Mouse (Mus musculus) MEL (cell line): Measurements from ENCODE around the gene H2-Oa. TPM values are rescaled to one million over a fixed set of nuclear protein-coding genes. Genes with fewer than 3 reads are reported as not detected.
A peak's percentile ranks its signal among the peaks of the same experiment; 100 is the strongest.

ENCODE experiments used
- DNase-seq: peaks from one replicate; pipeline ENCODE4 v3.0.0; 2011; ENCODE audit warnings: low read depth, low spot score
- H3K27ac ChIP-seq: 2 replicates; pipeline ENCODE4 v1.5.1; 2012; ENCODE audit warnings: low read depth, mild to moderate bottlenecking, control low read depth, low read length, moderate library complexity; ENCODE audit not compliant: control insufficient read depth
- H3K27me3 ChIP-seq, 2 experiments: fragments of 150-350 bp in 1 of 2; sonication (generic) in 1 of 2; 2 replicates each; pipeline ENCODE4 v1.6.1; 2012; ENCODE audit warnings: low read length in 2 of 2, mild to moderate bottlenecking in 2 of 2, improper control_type of control experiment in 1 of 2, moderate library complexity in 1 of 2; ENCODE audit not compliant: insufficient read depth in 2 of 2, control insufficient read depth in 1 of 2
- H3K36me3 ChIP-seq, 2 experiments: 2 replicates each; pipeline ENCODE4 v1.6.1; 2012 to 2014; ENCODE audit warnings: low read length in 2 of 2, improper control_type of control experiment in 1 of 2, inconsistent platforms in 1 of 2, mild to moderate bottlenecking in 1 of 2; ENCODE audit not compliant: insufficient read depth in 2 of 2, control insufficient read depth in 1 of 2
- H3K4me1 ChIP-seq, 2 experiments: fragments of 150-350 bp in 1 of 2; sonication (generic) in 1 of 2; 2 replicates each; pipeline ENCODE4 v1.6.1; 2012; ENCODE audit warnings: low read length in 2 of 2, improper control_type of control experiment in 1 of 2, mild to moderate bottlenecking in 1 of 2; ENCODE audit not compliant: insufficient read depth in 2 of 2, control insufficient read depth in 1 of 2
- H3K4me3 ChIP-seq, 2 experiments: fragments of 150-350 bp in 1 of 2; sonication (generic) in 1 of 2; 2 replicates each; pipeline ENCODE4 v1.5.1; 2012; ENCODE audit warnings: low read depth in 2 of 2, low read length in 2 of 2, mild to moderate bottlenecking in 2 of 2, moderate library complexity in 2 of 2, control low read depth in 1 of 2, improper control_type of control experiment in 1 of 2; ENCODE audit not compliant: control insufficient read depth in 1 of 2, insufficient read depth in 1 of 2
- H3K79me2 ChIP-seq: 2 replicates; pipeline ENCODE4 v1.6.1; 2012; ENCODE audit warnings: mild to moderate bottlenecking, low read length, moderate library complexity; ENCODE audit not compliant: control insufficient read depth, poor library complexity, insufficient read depth
- H3K9ac ChIP-seq: 2 replicates; pipeline ENCODE4 v1.6.1; 2012; ENCODE audit warnings: low read depth, mild to moderate bottlenecking, control low read depth, low read length, moderate library complexity; ENCODE audit not compliant: control insufficient read depth, poor library complexity, severe bottlenecking
- H3K9me3 ChIP-seq: fragments of 150-350 bp; sonication (generic); replicated peaks from 2 replicates; pipeline ENCODE4 v1.6.1; 2012; ENCODE audit warnings: mild to moderate bottlenecking, low read length, improper control_type of control experiment, moderate library complexity; ENCODE audit not compliant: insufficient read depth
- BHLHE40 ChIP-seq: IDR thresholded peaks from 2 replicates; pipeline ENCODE4 v1.6.1; 2012; ENCODE audit warnings: low read depth, mild to moderate bottlenecking, inconsistent platforms, low read length, improper control_type of control experiment, borderline replicate concordance
- CTCF ChIP-seq, 3 experiments: IDR thresholded peaks in 2 of 3; conservative IDR thresholded peaks in 1 of 3; 2 replicates each; pipeline ENCODE4 v1.5.1; 2011 to 2012; ENCODE audit warnings: low read length in 3 of 3, low read depth in 2 of 3, mild to moderate bottlenecking in 2 of 3, improper control_type of control experiment in 1 of 3, inconsistent platforms in 1 of 3, mixed read lengths in 1 of 3, moderate library complexity in 1 of 3; ENCODE audit not compliant: control insufficient read depth in 1 of 3, insufficient read depth in 1 of 3, poor library complexity in 1 of 3, severe bottlenecking in 1 of 3
- E2F4 ChIP-seq: IDR thresholded peaks from 2 replicates; pipeline ENCODE4 v1.6.1; 2011; ENCODE audit warnings: low read depth, low read length, improper control_type of control experiment, borderline replicate concordance
- ETS1 ChIP-seq: IDR thresholded peaks from 2 replicates; pipeline ENCODE4 v1.6.1; 2012; ENCODE audit warnings: low read depth, mild to moderate bottlenecking, inconsistent platforms, low read length, improper control_type of control experiment, moderate library complexity
- KAT2A ChIP-seq: conservative IDR thresholded peaks from 2 replicates; pipeline ENCODE4 v1.6.1; 2012; ENCODE audit warnings: low read depth, low read length, improper control_type of control experiment, inconsistent platforms
- MAFK ChIP-seq: IDR thresholded peaks from 2 replicates; pipeline ENCODE4 v1.6.1; 2011; ENCODE audit warnings: low read depth, mild to moderate bottlenecking, low read length, improper control_type of control experiment, borderline replicate concordance
- MYC ChIP-seq: IDR thresholded peaks from 2 replicates; pipeline ENCODE4 v1.6.1; 2011; ENCODE audit warnings: low read depth, mild to moderate bottlenecking, low read length, improper control_type of control experiment, moderate library complexity
- NELFE ChIP-seq: IDR thresholded peaks from 2 replicates; pipeline ENCODE4 v1.6.1; 2011; ENCODE audit warnings: low read depth, low read length, improper control_type of control experiment
- POLR2AphosphoS5 ChIP-seq: IDR thresholded peaks from 2 replicates; pipeline ENCODE4 v1.6.1; 2012; ENCODE audit warnings: low read depth, borderline replicate concordance, mild to moderate bottlenecking, inconsistent platforms, low read length, moderate library complexity, mixed read lengths
- RAD21 ChIP-seq: IDR thresholded peaks from 2 replicates; pipeline ENCODE4 v1.6.1; 2011; ENCODE audit warnings: mild to moderate bottlenecking, low read depth, low read length, improper control_type of control experiment
- RCOR1 ChIP-seq: IDR thresholded peaks from 2 replicates; pipeline ENCODE4 v1.6.1; 2012; ENCODE audit warnings: low read depth, mild to moderate bottlenecking, inconsistent platforms, low read length, improper control_type of control experiment
- SMC3 ChIP-seq: IDR thresholded peaks from 2 replicates; pipeline ENCODE4 v1.6.1; 2011; ENCODE audit warnings: low read depth, low read length, improper control_type of control experiment
- UBTF ChIP-seq: IDR thresholded peaks from 2 replicates; pipeline ENCODE4 v1.6.1; 2012; ENCODE audit warnings: low read depth, mild to moderate bottlenecking, inconsistent platforms, low read length, improper control_type of control experiment, moderate library complexity, borderline replicate concordance; ENCODE audit not compliant: insufficient read depth
- USF1 ChIP-seq: IDR thresholded peaks from 2 replicates; pipeline ENCODE4 v1.6.1; 2014; ENCODE audit warnings: low read depth, mild to moderate bottlenecking, inconsistent platforms, low read length, improper control_type of control experiment, moderate library complexity
- USF2 ChIP-seq, 2 experiments: IDR thresholded peaks; 2 replicates each; pipeline ENCODE4 v1.6.1; 2011 to 2012; ENCODE audit warnings: improper control_type of control experiment in 2 of 2, low read length in 2 of 2, borderline replicate concordance in 1 of 2, inconsistent platforms in 1 of 2, low read depth in 1 of 2, mild to moderate bottlenecking in 1 of 2; ENCODE audit not compliant: insufficient read depth in 1 of 2
- polyA plus RNA-seq, 2 experiments: library from polyadenylated mRNA; stranded (reverse) in 1 of 2; unstranded in 1 of 2; fragments of >175 nt in 1 of 2; fragments of >200 nt in 1 of 2; gene quantifications; 2 replicates each; pipeline versions ENCODE4 v1.2.1 to v1.2.4; 2012; ENCODE audit warnings: low replicate concordance in 2 of 2, low read depth in 1 of 2; ENCODE audit not compliant: insufficient read length in 2 of 2, insufficient read depth in 1 of 2, missing spikeins in 1 of 2
- total RNA-seq: library from RNA; depleted of rRNA; stranded (reverse); fragments of 300-350 nt; gene quantifications from 2 replicates; pipeline ENCODE4 v1.2.3, GENCODE M21; 2012

H2-Oa gene
- total and polyA plus RNA-seq, 3 experiments: 2.2 to 3.9 TPM; not detected in 1

DNA sequence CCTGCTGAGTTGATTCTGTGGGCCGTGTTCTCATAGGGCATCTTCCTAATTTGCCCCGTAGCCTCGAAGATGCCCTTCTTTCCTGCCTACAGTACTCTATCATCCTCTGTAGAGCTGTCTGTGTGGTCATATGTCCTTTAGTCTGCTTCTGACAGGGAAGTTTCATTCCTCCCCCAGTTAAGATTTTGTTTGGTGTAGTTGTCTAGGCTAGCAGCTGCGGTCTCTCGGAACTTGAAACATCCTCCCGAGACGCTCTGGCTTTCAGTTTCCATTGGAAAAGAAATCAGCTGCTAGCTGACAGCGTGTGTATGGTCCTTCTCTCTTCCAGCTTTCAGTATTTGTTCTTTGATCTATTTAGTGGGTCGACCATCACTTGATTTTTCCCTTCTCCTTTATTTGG, 12.7 kb downstream of the H2-Oa start:
- no peak overlapping the region for H3K27ac ChIP-seq
- TF ChIP-seq MYC (no peak), RAD21 (no peak), ETS1 (no peak)
- no peaks in the 10 kb centered on the region for H3K9me3 ChIP-seq
- no peak overlapping the region for H3K9ac ChIP-seq
- no peaks in the 10 kb centered on the region for H3K4me1 ChIP-seq
- no peak overlapping the region for H3K4me3 ChIP-seq
- H3K36me3 ChIP-seq: no peaks in the 10 kb centered on the region
- no peaks in the 10 kb centered on the region for H3K27me3 ChIP-seq
- H3K79me2 ChIP-seq: no peaks in the 10 kb centered on the region
- no peak for DNase-seq

DNA sequence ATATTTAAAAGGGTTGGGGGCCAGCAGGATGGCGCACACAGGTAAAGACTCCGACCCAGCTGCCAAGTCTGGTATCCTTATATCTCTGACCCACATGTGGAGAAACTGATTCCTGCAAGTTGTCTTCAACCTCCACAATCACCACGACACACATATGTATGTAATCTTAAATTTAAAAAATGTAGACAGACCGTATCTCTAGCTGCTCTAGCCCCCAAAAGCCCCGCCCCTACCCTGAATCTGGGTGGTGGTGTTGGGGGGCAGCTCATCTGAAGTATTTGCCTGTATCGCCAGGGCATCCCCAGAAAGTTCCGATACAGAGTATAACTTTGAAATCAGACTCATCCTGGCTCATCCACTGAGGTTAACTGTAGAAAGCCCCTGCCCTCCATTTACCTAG, 14.4 kb downstream of the H2-Oa start:
- H3K27ac ChIP-seq: no peak overlapping the region
- no peak for TF ChIP-seq USF1
- TF ChIP-seq RAD21: no peak
- no peak for TF ChIP-seq SMC3
- TF ChIP-seq UBTF: no peak
- TF ChIP-seq USF2 (IDR thresholded peaks at IDR 0.05; ENCODE audit: borderline replicate concordance in 1 of 2, insufficient read depth in 1 of 2, low read depth in 1 of 2, low read length in 2 of 2): no peak
- TF ChIP-seq E2F4: no peak
- no peak for TF ChIP-seq NELFE
- no peak for TF ChIP-seq CTCF (IDR thresholded peaks at IDR 0.05 in 2 of 3, conservative IDR thresholded peaks at IDR 0.05 in 1 of 3; ENCODE audit: control insufficient read depth in 1 of 3, insufficient read depth in 1 of 3, low read depth in 2 of 3, low read length in 3 of 3, poor library complexity in 1 of 3, severe bottlenecking in 1 of 3)
- no peak for TF ChIP-seq KAT2A
- TF ChIP-seq BHLHE40: no peak
- no peak for TF ChIP-seq RCOR1
- peaks cover 0 to 2% of the 10 kb centered on the region in 2 experiments; a peak in 1 of 4 replicates for H3K36me3 ChIP-seq
- H3K4me3 ChIP-seq: no peak overlapping the region
- no peaks in the 10 kb centered on the region for H3K79me2 ChIP-seq
- no peaks in the 10 kb centered on the region for H3K9me3 ChIP-seq
- DNase-seq: no peak
- no peaks in the 10 kb centered on the region for H3K27me3 ChIP-seq
- no peaks in the 10 kb centered on the region for H3K4me1 ChIP-seq
- no peak overlapping the region for H3K9ac ChIP-seq

DNA sequence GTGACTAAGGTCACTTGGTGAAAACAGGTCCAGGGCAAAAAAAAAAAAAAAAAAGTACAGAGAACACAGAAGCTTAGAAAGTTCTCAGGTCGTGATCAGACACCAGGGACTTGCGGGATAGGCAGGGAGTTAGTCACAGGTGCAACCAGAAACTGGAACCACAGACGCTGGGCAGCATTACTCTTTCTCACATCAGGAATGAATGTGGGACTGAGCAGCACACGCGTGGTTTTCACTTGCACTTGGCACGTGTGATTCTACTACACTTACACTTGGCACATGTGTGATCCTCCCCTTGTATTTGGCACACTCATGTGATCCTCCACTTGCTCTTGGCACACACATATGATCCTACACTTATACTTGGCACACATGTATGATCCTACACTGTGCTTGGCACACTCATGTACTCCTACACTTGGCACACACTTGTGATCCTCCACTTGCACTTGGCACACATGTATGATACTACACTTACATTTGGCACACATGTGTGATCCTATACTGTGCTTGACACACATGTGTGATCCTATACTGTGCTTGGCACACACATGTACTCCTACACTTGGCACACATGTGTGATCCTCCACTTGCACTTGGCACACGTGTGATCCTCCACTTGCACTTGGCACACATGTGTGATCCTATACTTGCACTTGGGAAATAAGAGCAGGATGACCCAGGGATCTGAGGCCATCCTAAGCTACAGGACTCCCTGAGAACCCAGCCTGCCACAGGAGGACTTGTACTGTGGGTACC, 15.1 kb downstream of the H2-Oa start:
- H3K4me3 ChIP-seq: no peak overlapping the region
- no peaks in the 10 kb centered on the region for H3K27me3 ChIP-seq
- TF ChIP-seq MAFK: no peak
- TF ChIP-seq POLR2AphosphoS5: peak; percentile 90; the same call in 1 of the 2 replicates
- TF ChIP-seq, all 39 proteins: peak for 1
- no peaks in the 10 kb centered on the region for H3K4me1 ChIP-seq
- H3K27ac ChIP-seq: no peak overlapping the region
- no peak for DNase-seq
- no peaks in the 10 kb centered on the region for H3K9me3 ChIP-seq
- no peak overlapping the region for H3K9ac ChIP-seq
- no peaks in the 10 kb centered on the region for H3K79me2 ChIP-seq
- peaks cover 0 to 2% of the 10 kb centered on the region in 2 experiments; a peak in 1 of 4 replicates for H3K36me3 ChIP-seq
